Mouse (Mus musculus) urinary bladder, postnatal 25 days (tissue): ENCODE results near the gene Abhd17b.

ENCODE experiments used
- DNase-seq: peaks from one replicate; pipeline ENCODE4 v3.0.0; 2022; ENCODE audit warnings: low spot score

Abhd17b gene

DNA sequence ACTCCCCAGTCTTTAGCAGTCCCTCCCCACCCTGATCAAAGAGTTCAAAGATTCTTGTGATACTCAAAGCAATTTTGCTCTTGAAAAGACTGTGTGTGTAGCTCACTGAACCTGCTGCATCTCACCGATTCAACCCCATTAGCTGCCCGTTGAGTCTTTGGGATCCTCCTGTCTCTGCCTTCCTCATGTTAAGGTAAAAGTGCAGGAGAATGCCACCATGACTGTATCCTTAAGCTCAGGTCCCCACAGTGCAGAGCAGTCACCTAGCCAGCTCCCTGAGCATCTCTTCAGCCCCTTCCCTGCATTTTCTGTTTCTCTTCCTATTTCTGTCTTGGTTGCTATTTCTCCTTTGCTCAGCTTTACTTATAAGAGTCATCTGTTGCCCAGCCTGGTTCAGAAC is 80.2 kb downstream of the Abhd17b start:
- DNase-seq: no peak

DNA sequence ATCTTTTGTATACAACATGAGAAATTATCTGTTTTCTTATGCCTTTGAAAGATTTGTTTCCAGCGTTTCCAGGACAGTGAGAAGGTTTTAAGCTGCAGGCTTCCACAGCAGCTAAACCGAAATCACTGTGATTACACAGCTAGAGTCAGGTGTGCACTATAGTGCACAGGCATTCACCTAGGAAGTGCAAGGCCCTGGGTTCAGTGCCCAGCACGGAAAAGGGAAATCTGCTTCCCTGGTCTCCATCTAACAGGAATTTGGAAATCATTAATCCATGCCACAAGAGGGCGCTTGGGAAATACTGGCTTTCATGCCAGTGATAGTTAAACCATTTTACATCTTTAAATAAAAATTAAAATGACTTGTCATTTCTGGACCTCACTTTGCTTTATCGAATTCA is 81.1 kb downstream of the Abhd17b start:
- peak; percentile 29 for DNase-seq
